Mouse (Mus musculus) lung, postnatal 14 days (tissue): ENCODE measurements around the gene Mitd1.

Experiments
- DNase-seq: peaks from one replicate; pipeline ENCODE4 v3.0.0; 2021

Mitd1 gene

DNA sequence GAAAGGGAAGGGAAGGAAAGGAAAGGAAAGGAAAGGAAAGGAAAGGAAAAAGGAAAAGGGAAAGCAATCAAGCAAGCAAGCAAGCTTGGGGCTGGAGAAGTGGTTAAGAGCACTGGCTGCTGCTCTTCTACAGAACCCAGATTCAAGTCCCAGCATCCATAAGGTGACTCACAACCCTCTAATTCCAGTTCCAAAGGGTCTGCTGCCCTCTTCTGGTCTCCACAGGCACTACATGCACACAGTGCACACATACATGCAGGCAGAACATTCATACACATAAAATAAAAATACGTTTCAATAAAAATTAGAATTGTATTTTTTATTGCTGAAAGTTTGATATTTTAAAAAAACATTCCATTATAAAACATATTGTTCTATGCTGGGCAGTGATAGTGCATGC, 23.2 kb downstream of the Mitd1 start:
- DNase-seq: peak; percentile 50

GRCm38 (mm10) chr1:37866286-37866685, 23.9 kb downstream of the Mitd1 start, which contains the start of gene Tsga10:
Tsga10 (minus strand) TSS chr1:37866429.
- DNase-seq: no peak

DNA sequence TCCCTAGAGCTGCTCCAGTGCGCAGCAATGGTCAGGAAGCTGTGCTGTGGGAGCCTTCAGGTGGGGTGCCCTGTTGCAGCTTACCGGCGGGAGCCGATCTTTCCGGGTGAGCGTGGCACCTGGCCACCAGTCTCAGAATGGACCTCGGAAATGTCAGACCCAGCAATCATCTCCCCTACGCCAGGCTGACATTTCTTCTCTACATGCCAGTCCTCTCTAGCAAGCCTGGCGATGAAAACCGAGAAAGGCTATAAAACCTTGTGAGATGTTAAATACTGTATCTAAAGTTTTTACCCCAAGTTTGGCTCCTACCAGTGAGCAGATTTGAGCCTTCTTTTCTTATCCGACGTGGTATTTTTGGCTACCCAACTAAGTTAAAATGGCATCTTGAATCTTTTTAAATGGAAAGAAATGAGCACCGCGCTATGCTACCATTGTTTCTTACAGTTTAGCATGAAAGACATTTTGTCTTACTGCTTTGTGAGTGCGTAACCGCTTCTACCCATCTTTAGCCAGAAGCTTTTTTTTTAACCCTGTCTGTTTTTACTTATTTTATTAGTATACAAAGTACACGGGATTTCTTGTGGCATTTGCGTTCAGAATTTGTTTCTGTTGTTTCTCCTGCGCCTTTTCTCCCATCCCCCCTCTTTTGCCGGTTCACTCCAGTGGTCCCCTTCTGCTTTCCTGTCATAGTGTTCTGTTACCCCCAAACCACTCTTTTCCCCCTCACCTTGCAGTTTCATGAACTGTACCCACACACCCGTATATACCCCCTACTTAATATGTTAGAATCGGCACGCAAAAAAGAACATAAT, 24.6 kb downstream of the Mitd1 start:
- no peak for DNase-seq

DNA sequence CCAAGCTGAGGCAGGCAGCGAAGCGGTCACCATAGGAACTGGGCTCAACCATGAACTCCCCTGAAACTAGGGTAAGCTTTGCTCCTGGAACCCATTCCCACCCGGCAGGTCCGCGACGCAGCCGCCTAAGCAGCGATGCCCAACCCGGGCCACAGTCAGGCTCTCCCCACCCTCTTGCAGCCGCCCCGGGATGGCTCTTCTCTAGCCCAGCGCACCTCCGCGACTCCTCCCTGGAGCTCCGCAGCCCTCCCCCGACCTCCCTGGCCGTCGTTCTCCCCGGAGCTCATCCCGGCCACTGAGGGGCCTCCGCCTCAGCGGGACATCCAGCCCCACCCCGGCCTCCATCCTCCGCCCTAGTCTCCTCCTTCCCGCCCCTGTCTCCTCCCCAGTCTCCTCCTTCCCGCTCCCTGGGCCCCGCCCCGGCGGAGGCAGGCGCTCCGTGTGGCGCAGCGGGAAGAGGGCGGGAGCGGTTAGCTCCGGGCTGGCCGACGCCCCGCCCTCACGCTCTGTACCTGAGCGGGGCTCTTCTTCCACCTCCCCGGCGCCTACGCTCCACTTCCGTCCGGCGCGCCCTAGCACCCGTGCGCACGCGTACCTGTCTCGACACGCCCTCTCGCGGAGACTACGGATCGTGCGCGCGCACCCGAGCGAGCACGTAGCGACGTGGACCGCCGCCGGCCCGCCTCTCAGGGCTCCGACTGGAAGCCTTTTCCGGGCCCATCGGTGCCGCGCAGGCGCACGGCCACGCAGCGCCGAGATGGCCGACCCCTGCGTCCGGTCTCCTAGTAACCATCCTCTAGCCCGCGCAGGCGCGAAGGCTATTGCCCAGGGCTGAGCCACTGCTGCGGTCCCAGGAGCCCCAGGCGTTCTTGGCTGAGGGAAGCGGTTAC, 25.5 kb downstream of the Mitd1 start:
- DNase-seq: peak; percentile 100

GRCm38 (mm10) chr1:37850696-37851095, 39.5 kb downstream of the Mitd1 start:
- no peak for DNase-seq

DNA sequence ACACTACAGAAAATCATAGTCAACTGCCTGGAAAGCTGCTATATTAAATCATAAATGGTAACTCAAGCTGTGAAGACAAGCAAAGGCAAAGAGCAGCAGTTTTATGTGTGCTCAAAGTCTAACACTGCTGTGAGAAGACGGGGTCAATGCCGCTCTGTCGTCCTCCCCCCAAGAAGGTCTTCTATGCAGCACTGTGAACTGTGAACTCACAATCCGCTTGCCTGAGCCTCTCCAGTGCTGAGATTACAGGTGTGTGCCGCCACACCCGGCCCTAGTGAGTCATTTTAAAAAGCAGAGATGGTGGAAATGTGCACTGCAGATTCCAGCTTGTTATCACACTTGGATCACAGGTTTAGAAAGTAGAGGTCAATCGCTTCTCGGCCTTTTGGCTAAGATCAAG, 43.3 kb downstream of the Mitd1 start:
- no peak for DNase-seq

DNA sequence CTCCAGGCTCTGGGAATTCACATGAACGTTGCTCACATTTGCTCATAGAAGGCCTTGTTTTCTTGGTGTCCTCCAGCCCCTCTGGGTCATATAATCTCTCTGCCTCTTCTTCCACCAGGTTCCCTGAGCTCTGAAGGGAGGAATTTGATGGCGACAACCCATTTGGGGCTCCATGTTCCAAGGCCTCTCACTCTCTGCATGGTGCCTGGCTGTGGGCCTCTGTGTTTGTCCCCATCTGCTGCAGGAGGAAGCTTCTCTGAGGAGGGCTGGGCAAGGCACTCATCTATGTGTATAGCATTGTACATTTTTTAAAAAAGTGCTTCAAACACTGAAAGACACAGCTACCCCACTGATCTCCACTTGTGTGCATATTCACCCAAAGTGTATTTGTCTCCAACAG, 58.5 kb downstream of the Mitd1 start:
- DNase-seq: no peak
